Mouse (Mus musculus) midbrain, embryonic 12.5 days (tissue): ENCODE measurements at regions not wholly inside any gene's neighbourhood (a gene's known extent, or its start where the extent isn't known, plus 50 kb on each side); places are given as distances from the start of the nearest gene placed in this dataset.
"Not testable (repeated sequence)": the region's sequence is repeated elsewhere in the genome, so short reads cannot be mapped to it uniquely, and the experiment has no call there.

Experiments
- ATAC-seq: fragments of 200-750 bp; cut with Nextera tagmentation; 2 replicates; pipeline ENCODE4 v1.8.0; 2017; ENCODE audit warnings: low read depth, moderate TSS enrichment, moderate library complexity; ENCODE audit not compliant: low FRiP score
- H3K27ac ChIP-seq: fragments of 300-500 bp; sonication (generic); replicated peaks from 2 replicates; pipeline ENCODE4 v1.5.1; 2016; ENCODE audit warnings: mild to moderate bottlenecking
- H3K27me3 ChIP-seq: fragments of 300-500 bp; sonication (generic); 2 replicates; pipeline ENCODE4 v1.6.1; 2016; ENCODE audit warnings: mild to moderate bottlenecking
- H3K36me3 ChIP-seq: fragments of 300-500 bp; sonication (generic); 2 replicates; pipeline ENCODE4 v1.6.1; 2016
- H3K4me1 ChIP-seq: fragments of 300-500 bp; sonication (generic); 2 replicates; pipeline ENCODE4 v1.6.1; 2016
- H3K4me2 ChIP-seq: fragments of 300-500 bp; sonication (generic); replicated peaks from 2 replicates; pipeline ENCODE4 v1.6.1; 2016; ENCODE audit warnings: mild to moderate bottlenecking, moderate library complexity
- H3K4me3 ChIP-seq: fragments of 300-500 bp; sonication (generic); 2 replicates; pipeline ENCODE4 v1.5.1; 2016; ENCODE audit warnings: mild to moderate bottlenecking
- H3K9ac ChIP-seq: fragments of 300-500 bp; sonication (generic); replicated peaks from 2 replicates; pipeline ENCODE4 v1.6.1; 2016; ENCODE audit warnings: mild to moderate bottlenecking, moderate library complexity
- H3K9me3 ChIP-seq: fragments of 300-500 bp; sonication (generic); 2 replicates; pipeline ENCODE4 v1.6.1; 2016; ENCODE audit warnings: mild to moderate bottlenecking
- WGBS: fragments of 180-500 bp; shearing (Covaris S2); methylation state at CpG from one replicate; pipeline ENCODE4 v1.1.7; 2016; 5-methylcytosine and 5-hydroxymethylcytosine counted together

- Histone ChIP-seq H3K27me3 (0 out of 2 replicates have a peak, but pooled peaks cover 4% of the 10 kb centered on the region), H3K9ac (no peak overlapping the region), H3K4me2 (no peak overlapping the region), H3K9me3 (no peaks in the 10 kb centered on the region), H3K36me3 (no peaks in the 10 kb centered on the region), H3K27ac (no peak overlapping the region), H3K4me3 (no peak overlapping the region), H3K4me1 (peaks cover 8% of the 10 kb centered on the region; the same call in 1 of the 2 replicates)
- 31% methylated on average over 12 of the region's 12 CpGs for WGBS
- peak; percentile 55 for ATAC-seq
Measured at GRCm38 (mm10) chr10:99577041-99577681, 182.3 kb downstream of the Csl start.

- no peak overlapping the region for H3K4me3 ChIP-seq
- no peak overlapping the region for H3K9ac ChIP-seq
- H3K27me3 ChIP-seq: 0 out of 2 replicates have a peak, but pooled peaks cover 4% of the 10 kb centered on the region
- WGBS: 70% methylated on average over 4 of the region's 4 CpGs
- no peak overlapping the region for H3K4me2 ChIP-seq
- no peak overlapping the region for H3K27ac ChIP-seq
- no peak for ATAC-seq
- no peaks in the 10 kb centered on the region for H3K9me3 ChIP-seq
- H3K4me1 ChIP-seq: peaks cover 8% of the 10 kb centered on the region; the same call in 1 of the 2 replicates
- H3K36me3 ChIP-seq: no peaks in the 10 kb centered on the region
Measured at GRCm38 (mm10) chr10:99578366-99578765, 181.1 kb downstream of the Csl start.

- Histone ChIP-seq H3K4me2 (no peak overlapping the region), H3K27me3 (0 out of 2 replicates have a peak, but pooled peaks cover 4% of the 10 kb centered on the region), H3K9ac (no peak overlapping the region), H3K36me3 (no peaks in the 10 kb centered on the region), H3K4me1 (peaks cover 6% of the 10 kb centered on the region; the same call in 1 of the 2 replicates), H3K27ac (no peak overlapping the region), H3K9me3 (no peaks in the 10 kb centered on the region), H3K4me3 (no peak overlapping the region)
- WGBS: 32% methylated on average over 8 of the region's 8 CpGs
- peak; percentile 24; the same call in 1 of the 2 replicates for ATAC-seq
Measured at GRCm38 (mm10) chr10:99580191-99580590, 179.3 kb downstream of the Csl start.

GRCm38 (mm10) chr10:99581074-99581473, 178.4 kb downstream of the Csl start:
- no peaks in the 10 kb centered on the region; the same call in 1 of the 2 replicates for H3K4me1 ChIP-seq
- 0 out of 2 replicates have a peak, but pooled peaks cover 4% of the 10 kb centered on the region for H3K27me3 ChIP-seq
- no peak overlapping the region for H3K4me3 ChIP-seq
- ATAC-seq: no peak
- no peak overlapping the region for H3K27ac ChIP-seq
- H3K9ac ChIP-seq: no peak overlapping the region
- no peaks in the 10 kb centered on the region for H3K36me3 ChIP-seq
- WGBS: 81% methylated on average over 8 of the region's 8 CpGs
- no peaks in the 10 kb centered on the region for H3K9me3 ChIP-seq
- no peak overlapping the region for H3K4me2 ChIP-seq

- Histone ChIP-seq H3K4me1 (no peaks in the 10 kb centered on the region; the same call in 1 of the 2 replicates), H3K4me2 (no peak overlapping the region), H3K27ac (no peak overlapping the region), H3K36me3 (no peaks in the 10 kb centered on the region), H3K27me3 (no peaks in the 10 kb centered on the region), H3K9me3 (no peaks in the 10 kb centered on the region), H3K9ac (no peak overlapping the region), H3K4me3 (no peak overlapping the region)
- ATAC-seq: no peak
- 86% methylated on average over 2 of the region's 2 CpGs for whole genome bisulfite sequencing
Measured at GRCm38 (mm10) chr10:99584855-99585254, 174.6 kb downstream of the Csl start.

GRCm38 (mm10) chr10:99592220-99592619, 167.2 kb downstream of the Csl start:
- Histone ChIP-seq H3K36me3 (no peaks in the 10 kb centered on the region), H3K4me2 (no peak overlapping the region), H3K9ac (no peak overlapping the region), H3K4me3 (no peak overlapping the region), H3K27me3 (no peaks in the 10 kb centered on the region), H3K9me3 (no peaks in the 10 kb centered on the region), H3K27ac (no peak overlapping the region), H3K4me1 (0 out of 2 replicates have a peak, but pooled peaks cover 3% of the 10 kb centered on the region)
- ATAC-seq: peak; percentile 55; the same call in 1 of the 2 replicates
- WGBS: 52% methylated on average over 9 of the region's 9 CpGs

GRCm38 (mm10) chr10:99595659-99596058, 163.8 kb downstream of the Csl start:
- no peaks in the 10 kb centered on the region for H3K27me3 ChIP-seq
- H3K4me3 ChIP-seq: no peak overlapping the region
- H3K9me3 ChIP-seq: no peaks in the 10 kb centered on the region
- no peak for ATAC-seq
- no peak overlapping the region for H3K27ac ChIP-seq
- whole genome bisulfite sequencing: 89% methylated on average over 14 of the region's 14 CpGs
- no peak overlapping the region for H3K9ac ChIP-seq
- H3K4me2 ChIP-seq: no peak overlapping the region
- no peaks in the 10 kb centered on the region for H3K36me3 ChIP-seq
- 0 out of 2 replicates have a peak, but pooled peaks cover 3% of the 10 kb centered on the region for H3K4me1 ChIP-seq

- 53% methylated on average over 27 of the region's 34 CpGs for WGBS
- H3K27me3 ChIP-seq, H3K4me1 ChIP-seq, H3K27ac ChIP-seq, H3K9me3 ChIP-seq, H3K36me3 ChIP-seq: not testable (repeated sequence)
- Histone ChIP-seq H3K4me2 (peak overlapping the region; percentile 53), H3K4me3 (peak overlapping the region; percentile 44), H3K9ac (peak overlapping the region; percentile 47)
- peak; percentile 74 for ATAC-seq
Measured at GRCm38 (mm10) chr10:99599142-99600120, 160.0 kb downstream of the Csl start.

- 94% methylated on average over 5 of the region's 5 CpGs for WGBS
- Histone ChIP-seq H3K4me1 (no peaks in the 10 kb centered on the region), H3K36me3 (no peaks in the 10 kb centered on the region), H3K9me3 (no peaks in the 10 kb centered on the region), H3K4me3 (no peak overlapping the region), H3K27ac (no peak overlapping the region), H3K27me3 (no peaks in the 10 kb centered on the region), H3K4me2 (no peak overlapping the region), H3K9ac (no peak overlapping the region)
- ATAC-seq: no peak
Measured at GRCm38 (mm10) chr10:99602331-99602730, 157.1 kb downstream of the Csl start.

GRCm38 (mm10) chr10:99604172-99604571, 155.3 kb downstream of the Csl start:
- H3K27ac ChIP-seq: no peak overlapping the region
- no peaks in the 10 kb centered on the region for H3K36me3 ChIP-seq
- ATAC-seq: no peak
- 94% methylated on average over 1 of the region's 1 CpGs for WGBS
- H3K4me2 ChIP-seq: no peak overlapping the region
- H3K9me3 ChIP-seq: no peaks in the 10 kb centered on the region
- H3K4me3 ChIP-seq: no peak overlapping the region
- H3K4me1 ChIP-seq: no peaks in the 10 kb centered on the region
- no peaks in the 10 kb centered on the region for H3K27me3 ChIP-seq
- no peak overlapping the region for H3K9ac ChIP-seq

GRCm38 (mm10) chr10:99608477-99608876, 151.0 kb downstream of the Csl start:
- Histone ChIP-seq H3K4me3 (no peak overlapping the region), H3K27me3 (no peaks in the 10 kb centered on the region), H3K4me2 (no peak overlapping the region; the same call in 1 of the 2 replicates), H3K4me1 (no peaks in the 10 kb centered on the region), H3K9ac (no peak overlapping the region), H3K27ac (no peak overlapping the region), H3K36me3 (no peaks in the 10 kb centered on the region), H3K9me3 (no peaks in the 10 kb centered on the region)
- WGBS: 91% methylated on average over 10 of the region's 10 CpGs
- ATAC-seq: no peak

GRCm38 (mm10) chr10:99609420-99609819, 150.0 kb downstream of the Csl start:
- H3K36me3 ChIP-seq: no peaks in the 10 kb centered on the region
- no peaks in the 10 kb centered on the region for H3K4me1 ChIP-seq
- ATAC-seq: no peak
- no peak overlapping the region for H3K4me2 ChIP-seq
- H3K9me3 ChIP-seq: no peaks in the 10 kb centered on the region
- 94% methylated on average over 3 of the region's 3 CpGs for WGBS
- H3K9ac ChIP-seq: no peak overlapping the region
- no peak overlapping the region for H3K4me3 ChIP-seq
- H3K27ac ChIP-seq: no peak overlapping the region
- no peaks in the 10 kb centered on the region for H3K27me3 ChIP-seq
